Mouse (Mus musculus) thymus, postnatal 14 days (tissue): ENCODE measurements around the gene Fam196a.

ENCODE experiments used
- DNase-seq: peaks from one replicate; pipeline ENCODE4 v3.0.0; 2021

Fam196a gene

GRCm38 (mm10) chr7:134937927-134938609, at the start of gene Fam196a:
Gene Fam196a, minus strand, starts transcription at chr7:134938430.
- no peak for DNase-seq

GRCm38 (mm10) chr7:134961608-134962007, 23.4 kb upstream of the Fam196a start:
- no peak for DNase-seq

GRCm38 (mm10) chr7:134960871-134961270, 22.6 kb upstream of the Fam196a start:
- DNase-seq = no peak

- DNase-seq = no peak
Measured at GRCm38 (mm10) chr7:134959086-134959485, 20.9 kb upstream of the Fam196a start.

GRCm38 (mm10) chr7:134945925-134946716, 7.9 kb upstream of the Fam196a start:
- DNase-seq = no peak

GRCm38 (mm10) chr7:134943701-134944100, 5.5 kb upstream of the Fam196a start:
- DNase-seq = no peak

- no peak for DNase-seq
Measured at GRCm38 (mm10) chr7:134943063-134943462, 4.8 kb upstream of the Fam196a start.

- no peak for DNase-seq
Measured at GRCm38 (mm10) chr7:134941891-134942290, 3.7 kb upstream of the Fam196a start.

GRCm38 (mm10) chr7:134937471-134937926, 731 bp downstream of the Fam196a start:
- no peak for DNase-seq

- no peak for DNase-seq
Measured at GRCm38 (mm10) chr7:134931886-134932285, 6.3 kb downstream of the Fam196a start.

- DNase-seq = no peak
Measured at GRCm38 (mm10) chr7:134901992-134902391, 36.2 kb downstream of the Fam196a start.

- no peak for DNase-seq
Measured at GRCm38 (mm10) chr7:134899462-134899861, 38.8 kb downstream of the Fam196a start.

GRCm38 (mm10) chr7:134894604-134895003, 43.6 kb downstream of the Fam196a start:
- no peak for DNase-seq

GRCm38 (mm10) chr7:134892972-134893371, 45.3 kb downstream of the Fam196a start:
- DNase-seq = peak; percentile 8

- no peak for DNase-seq
Measured at GRCm38 (mm10) chr7:134892449-134892871, 45.8 kb downstream of the Fam196a start.

GRCm38 (mm10) chr7:134883516-134883915, 54.7 kb downstream of the Fam196a start:
- no peak for DNase-seq

GRCm38 (mm10) chr7:134880431-134880830, 57.8 kb downstream of the Fam196a start:
- DNase-seq = no peak

- no peak for DNase-seq
Measured at GRCm38 (mm10) chr7:134878985-134879384, 59.2 kb downstream of the Fam196a start.

- no peak for DNase-seq
Measured at GRCm38 (mm10) chr7:134872981-134873380, 65.2 kb downstream of the Fam196a start.

GRCm38 (mm10) chr7:134872511-134872910, 65.7 kb downstream of the Fam196a start:
- DNase-seq = no peak

- DNase-seq = peak; percentile 15
Measured at GRCm38 (mm10) chr7:134864175-134864574, 74.1 kb downstream of the Fam196a start.

GRCm38 (mm10) chr7:134862000-134862399, 76.2 kb downstream of the Fam196a start:
- DNase-seq = no peak

- no peak for DNase-seq
Measured at GRCm38 (mm10) chr7:134842751-134843150, 95.5 kb downstream of the Fam196a start.

GRCm38 (mm10) chr7:134840066-134840465, 98.2 kb downstream of the Fam196a start:
- no peak for DNase-seq
